Comparison of ENCODE assay signal across 11 mouse cellular contexts in genomic region chr6:146933123-146933522, GRCm38 (mm10). TPM values are rescaled to one million over a fixed set of nuclear protein-coding genes. Genes with fewer than 3 reads are reported as not detected.
DNase-seq lines count a peak whose midpoint lies in the region; ATAC-seq and TF ChIP-seq lines count a peak whose summit lies in the region.
"Had no signal": no experiment of that assay in that cellular context is flagged by ENCODE, and none has a peak within 500 bp of the region (broad histone marks: within the 10 kb centered on the region; RNA-seq: fewer than 3 reads in every experiment).

No protein-coding gene starts in this region.

- peaks cover 11% of the 10 kb centered on the region for H3K4me1 ChIP-seq in liver, adult 2 months (ENCODE audit: control insufficient read depth, insufficient read depth, low read length)
- H3K4me1 ChIP-seq in liver, embryonic 12.5 days, result peaks cover 19% of the 10 kb centered on the region
- H3K4me1 ChIP-seq in embryonic facial prominence, embryonic 15.5 days, result peaks cover 18% of the 10 kb centered on the region; the same call in 1 of the 2 replicates
- peaks cover 27% of the 10 kb centered on the region for H3K4me1 ChIP-seq in kidney, adult 2 months (ENCODE audit: control insufficient read depth, insufficient read depth, low read length)
- no peaks in the 10 kb centered on the region; the same call in 1 of the 2 replicates for H3K4me1 ChIP-seq in forebrain, embryonic 13.5 days

- no peaks in the 10 kb centered on the region for H3K36me3 ChIP-seq in liver, adult 2 months (ENCODE audit: control insufficient read depth, insufficient read depth, low read length)
- H3K36me3 ChIP-seq in liver, embryonic 12.5 days, result no peaks in the 10 kb centered on the region
- H3K36me3 ChIP-seq in embryonic facial prominence, embryonic 15.5 days, result no peaks in the 10 kb centered on the region
- H3K36me3 ChIP-seq in kidney, adult 2 months (ENCODE audit: control insufficient read depth, insufficient read depth, low read length), result no peaks in the 10 kb centered on the region
- no peaks in the 10 kb centered on the region for H3K36me3 ChIP-seq in forebrain, embryonic 13.5 days (ENCODE audit: poor library complexity, severe bottlenecking)

- no peak overlapping the region for H3K9ac ChIP-seq in liver, adult 2 months (ENCODE audit: low read depth, low read length)
- H3K9ac ChIP-seq in liver, embryonic 12.5 days, result no peak overlapping the region
- H3K9ac ChIP-seq in embryonic facial prominence, embryonic 15.5 days, result no peak overlapping the region
- no peak overlapping the region for H3K9ac ChIP-seq in forebrain, embryonic 13.5 days

- peaks cover 22% of the 10 kb centered on the region; the same call in 1 of the 2 replicates for H3K79me2 ChIP-seq in liver, adult 2 months (ENCODE audit: control insufficient read depth, insufficient read depth, low read length)

- 41% methylated on average over 6 of the region's 6 CpGs for WGBS in liver, adult 2 months
- WGBS in liver, embryonic 12.5 days (ENCODE audit: insufficient replicate concordance), result 35% methylated on average over 6 of the region's 6 CpGs
- WGBS in embryonic facial prominence, embryonic 15.5 days, result 35% methylated on average over 6 of the region's 6 CpGs
- 31% methylated on average over 6 of the region's 6 CpGs for WGBS in kidney, adult 2 months
- WGBS in forebrain, embryonic 13.5 days, result 79% methylated on average over 6 of the region's 6 CpGs

- TF ChIP-seq CTCF in liver, adult 2 months (IDR thresholded peaks at IDR 0.05; ENCODE audit: low read depth, low read length), result no peak
- TF ChIP-seq CTCF in kidney, adult 2 months (conservative IDR thresholded peaks at IDR 0.05; ENCODE audit: insufficient read depth, insufficient read length, low read depth, low read length), result no peak

- DNase-seq in liver, adult 2 months (ENCODE audit: extremely low read depth, low read depth, low spot score), result peak; percentile 47
- DNase-seq in kidney, adult 2 months, result peak; percentile 83
- DNase-seq in lung, postnatal 4 days, result peak; percentile 30 to 33
- no peak for DNase-seq in spleen, postnatal 36 days (ENCODE audit: low spot score in 2 of 2)
- DNase-seq in cerebellum, adult 18-20 months, result no peak
- DNase-seq: cerebellum, adult 8-10 months; left cerebral cortex, postnatal 4 days had no signal

- H3K9me3 ChIP-seq in liver, embryonic 12.5 days (replicated peaks), result no peaks in the 10 kb centered on the region
- H3K9me3 ChIP-seq in embryonic facial prominence, embryonic 15.5 days (replicated peaks), result no peaks in the 10 kb centered on the region
- H3K9me3 ChIP-seq in forebrain, embryonic 13.5 days (replicated peaks), result no peaks in the 10 kb centered on the region

- no peak overlapping the region for H3K4me3 ChIP-seq in liver, adult 2 months (ENCODE audit: insufficient read depth, low read depth, low read length)
- H3K4me3 ChIP-seq in liver, embryonic 12.5 days, result no peak overlapping the region
- H3K4me3 ChIP-seq in embryonic facial prominence, embryonic 15.5 days (replicated peaks), result no peak overlapping the region
- H3K4me3 ChIP-seq in kidney, adult 2 months (ENCODE audit: insufficient read depth, low read depth, low read length), result no peak overlapping the region
- no peak overlapping the region for H3K4me3 ChIP-seq in forebrain, embryonic 13.5 days

- H3K27me3 ChIP-seq in liver, adult 2 months (ENCODE audit: control insufficient read depth, insufficient read depth, low read length), result no peaks in the 10 kb centered on the region
- no peaks in the 10 kb centered on the region for H3K27me3 ChIP-seq in liver, embryonic 12.5 days (replicated peaks)
- H3K27me3 ChIP-seq in embryonic facial prominence, embryonic 15.5 days, result no peaks in the 10 kb centered on the region
- no peaks in the 10 kb centered on the region for H3K27me3 ChIP-seq in kidney, adult 2 months (replicated peaks; ENCODE audit: control insufficient read depth, insufficient read depth, low read length)
- no peaks in the 10 kb centered on the region for H3K27me3 ChIP-seq in forebrain, embryonic 13.5 days

- TF ChIP-seq POLR2A in liver, adult 2 months (IDR thresholded peaks at IDR 0.05; ENCODE audit: extremely low read depth, insufficient read depth, low read length), result no peak
- no peak for TF ChIP-seq POLR2A in kidney, adult 2 months (IDR thresholded peaks at IDR 0.05; ENCODE audit: low read depth, low read length)

- H3K27ac ChIP-seq in liver, adult 2 months (replicated peaks; ENCODE audit: insufficient read depth, low read depth, low read length), result peak overlapping the region; percentile 36; the same call in 1 of the 2 replicates
- no peak overlapping the region for H3K27ac ChIP-seq in liver, embryonic 12.5 days
- peak overlapping the region; percentile 28; the same call in 1 of the 2 replicates for H3K27ac ChIP-seq in embryonic facial prominence, embryonic 15.5 days (replicated peaks)
- H3K27ac ChIP-seq in kidney, adult 2 months (ENCODE audit: insufficient read depth, low read depth, low read length), result peak overlapping the region; percentile 59; the same call in 1 of the 2 replicates
- no peak overlapping the region for H3K27ac ChIP-seq in forebrain, embryonic 13.5 days

- H3K4me2 ChIP-seq in liver, embryonic 12.5 days, result no peak overlapping the region
- H3K4me2 ChIP-seq in embryonic facial prominence, embryonic 15.5 days (replicated peaks), result no peak overlapping the region
- no peak overlapping the region for H3K4me2 ChIP-seq in forebrain, embryonic 13.5 days

- no peak for ATAC-seq in liver, embryonic 12.5 days
- ATAC-seq in embryonic facial prominence, embryonic 15.5 days (ENCODE audit: insufficient number of reproducible peaks, low FRiP score, low TSS enrichment, low read depth), result no peak
- no peak for ATAC-seq in forebrain, embryonic 13.5 days

RNA-seq across cellular contexts. Expression of gene 1700034J05Rik, which starts 21.1 kb away (rescaled TPM):
- total RNA-seq in liver, adult 2 months (2014; rRNA removed), result not detected in 2 replicates
- not detected in 2 replicates for polyA plus RNA-seq in liver, adult 2 months (2012; rRNA removed)
- polyA plus RNA-seq in liver, embryonic 12.5 days (2016; fragmentation: Nextera tagmentation; extraction: Ambion mirVana), result 0.06 and 0.11 TPM in 2 replicates
- 0.16 and 0.39 TPM in 2 replicates for polyA plus RNA-seq in embryonic facial prominence, embryonic 15.5 days (2015; fragmentation: Nextera tagmentation; extraction: Ambion mirVana)
- 0.07 TPM in 1 of 2 replicates, not detected in the other for polyA plus RNA-seq in kidney, adult 2 months (2012; rRNA removed)
- 0.05 and 0.08 TPM in 2 replicates for polyA plus RNA-seq in forebrain, embryonic 13.5 days (2015; fragmentation: Nextera tagmentation; extraction: Ambion mirVana)
- total RNA-seq: granulocyte monocyte progenitor cell, adult 5-6 weeks; left cerebral cortex, postnatal 4 days had no signal

RNA-seq across cellular contexts. Expression of gene Ppfibp1, which starts 44.8 kb away (rescaled TPM):
- 20.8 and 24.1 TPM in 2 replicates for total RNA-seq in liver, adult 2 months (2014; rRNA removed)
- polyA plus RNA-seq in liver, adult 2 months (2012; rRNA removed), result 6.7 and 6.9 TPM in 2 replicates
- 16.5 and 17.5 TPM in 2 replicates for polyA plus RNA-seq in liver, embryonic 12.5 days (2016; fragmentation: Nextera tagmentation; extraction: Ambion mirVana)
- polyA plus RNA-seq in embryonic facial prominence, embryonic 15.5 days (2015; fragmentation: Nextera tagmentation; extraction: Ambion mirVana), result 54.2 and 54.6 TPM in 2 replicates
- polyA plus RNA-seq in kidney, adult 2 months (2012; rRNA removed), result 20.6 and 23.4 TPM in 2 replicates
- 12.7 and 16.5 TPM in 2 replicates for polyA plus RNA-seq in forebrain, embryonic 13.5 days (2015; fragmentation: Nextera tagmentation; extraction: Ambion mirVana)

Comparison
In these comparisons a context has a peak if more than half of its experiments do, and no peak if none do; other contexts are left out.
1. H3K27ac ChIP-seq: peak in liver, adult 2 months (single experiment), embryonic facial prominence, embryonic 15.5 days (single experiment) and kidney, adult 2 months (single experiment); none in liver, embryonic 12.5 days (single experiment) and forebrain, embryonic 13.5 days (single experiment).
2. DNase-seq: peak in liver, adult 2 months (single experiment), kidney, adult 2 months (single experiment) and lung, postnatal 4 days (2 of 2); none in spleen, postnatal 36 days (0 of 2) and cerebellum, adult 18-20 months (0 of 2).